Mouse (Mus musculus) left cerebral cortex, adult 9 months (tissue): Measurements from ENCODE around the gene Patl1.
"Not testable (repeated sequence)": the region's sequence is repeated elsewhere in the genome, so short reads cannot be mapped to it uniquely, and the experiment has no call there.

Experiments used
- DNase-seq, 2 experiments: peaks; one replicate each; pipeline ENCODE4 v3.0.0; 2022; ENCODE audit warnings: low spot score in 2 of 2

Patl1 gene

GRCm38 (mm10) chr19:11966201-11966636 lies 54.0 kb downstream of the Patl1 start:
- peak in 1 of 2 experiments; percentile 49 for DNase-seq

GRCm38 (mm10) chr19:11969155-11970050 lies 57.2 kb downstream of the Patl1 start:
- DNase-seq: no peak

- DNase-seq: no peak
These were observed 61.5 kb downstream of the Patl1 start for GRCm38 (mm10) chr19:11973511-11974222.

GRCm38 (mm10) chr19:11974223-11974540 lies 62.0 kb downstream of the Patl1 start:
- DNase-seq: no peak

- DNase-seq: no peak
These were observed 63.5 kb downstream of the Patl1 start for GRCm38 (mm10) chr19:11975683-11976082.

GRCm38 (mm10) chr19:11977363-11977762 lies 65.2 kb downstream of the Patl1 start:
- DNase-seq: no peak

- no peak for DNase-seq
These were observed 68.3 kb downstream of the Patl1 start for GRCm38 (mm10) chr19:11980471-11980870.

- not testable (repeated sequence) for DNase-seq
These were observed 72.4 kb downstream of the Patl1 start for GRCm38 (mm10) chr19:11984614-11985013.

GRCm38 (mm10) chr19:11987841-11988240 lies 75.6 kb downstream of the Patl1 start:
- no peak for DNase-seq

GRCm38 (mm10) chr19:11989334-11989733 lies 77.1 kb downstream of the Patl1 start:
- DNase-seq: no peak

GRCm38 (mm10) chr19:11992034-11992433 lies 79.8 kb downstream of the Patl1 start:
- DNase-seq: no peak

GRCm38 (mm10) chr19:11992441-11993029 lies 80.3 kb downstream of the Patl1 start:
- DNase-seq: no peak
